Mouse (Mus musculus) left cerebral cortex, adult 9 months (tissue): Measurements from ENCODE around the gene Crym.

ENCODE experiments used
- DNase-seq, 2 experiments: peaks; one replicate each; pipeline ENCODE4 v3.0.0; 2022; ENCODE audit warnings: low spot score in 2 of 2

The Crym gene

GRCm38 (mm10) chr7:120163581-120164251 is 38.2 kb downstream of the Crym start:
- no peak for DNase-seq

DNA sequence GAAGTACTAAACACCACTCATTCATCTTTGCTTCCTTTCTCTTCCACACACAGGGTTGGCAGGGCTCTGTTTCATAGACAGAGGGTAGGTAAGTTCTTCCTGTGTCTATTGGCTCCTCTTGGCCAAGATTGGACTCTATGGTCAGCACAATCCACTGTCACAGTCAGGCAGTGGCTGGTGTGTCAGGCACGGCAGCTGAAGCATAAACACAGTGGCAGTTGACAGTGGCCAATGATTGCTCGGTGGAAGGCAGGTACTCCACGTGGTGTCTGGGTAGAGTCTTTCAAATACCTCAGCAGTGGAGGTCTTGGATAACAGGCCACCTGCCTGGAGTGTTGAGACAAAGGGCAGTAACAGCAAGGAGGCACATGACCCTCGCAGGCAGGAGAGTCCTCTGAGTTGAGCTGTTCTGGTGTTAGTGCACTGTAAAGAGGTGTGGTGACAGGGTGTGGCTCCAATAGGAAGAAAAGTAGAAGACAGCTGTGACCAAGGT is 43.7 kb downstream of the Crym start:
- no peak for DNase-seq

DNA sequence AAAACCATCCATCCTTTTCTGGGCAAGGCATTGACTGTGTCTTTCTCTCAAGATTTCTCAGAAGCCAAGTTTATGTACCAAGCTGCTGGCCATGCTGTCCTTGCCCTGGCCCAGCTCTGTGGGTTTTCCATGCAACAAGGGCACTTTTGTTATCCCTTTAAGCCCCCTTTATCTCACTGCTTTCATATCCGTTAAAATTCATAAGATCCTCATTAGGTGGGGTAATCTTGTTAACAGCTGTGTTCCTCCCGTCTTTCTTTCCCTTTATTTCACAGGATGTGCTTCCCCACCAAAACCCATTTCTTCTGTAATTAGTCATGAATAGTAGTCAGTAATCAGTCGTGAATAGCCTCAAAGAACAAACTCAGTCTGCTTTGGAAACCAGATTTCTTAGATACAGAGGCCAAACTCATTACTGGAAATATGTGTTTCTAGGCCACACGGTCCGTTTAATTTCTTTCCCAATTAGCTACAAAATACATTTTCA is 44.3 kb downstream of the Crym start:
- DNase-seq = no peak

DNA sequence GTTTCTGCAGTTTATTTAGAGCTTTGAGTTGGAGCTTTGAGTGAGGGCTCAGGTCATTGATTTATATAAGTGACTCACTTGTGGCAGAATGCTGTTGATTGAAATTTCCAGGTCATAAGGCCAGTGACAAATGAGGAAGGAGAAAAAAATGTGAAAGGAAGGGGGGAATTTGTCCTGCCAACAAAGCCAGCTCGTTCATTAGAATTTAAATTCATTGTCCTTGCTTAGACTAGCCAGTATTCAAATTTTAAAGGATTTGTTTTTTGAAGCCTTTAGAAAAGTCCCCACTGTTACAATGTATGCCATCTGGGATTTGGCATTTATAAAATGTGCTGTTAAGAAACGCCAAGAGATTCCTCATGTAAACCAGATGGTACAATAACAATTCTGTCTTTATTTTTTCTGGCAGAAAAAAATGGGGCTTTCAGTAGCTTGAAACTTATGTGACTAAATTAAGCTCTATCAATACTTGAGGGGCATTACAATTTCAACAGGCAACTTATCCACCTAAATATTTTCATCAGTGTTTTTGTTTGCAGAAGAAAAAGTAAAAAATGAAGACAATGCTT is 45.0 kb downstream of the Crym start:
- DNase-seq = peak in 1 of 2 experiments; percentile 18

DNA sequence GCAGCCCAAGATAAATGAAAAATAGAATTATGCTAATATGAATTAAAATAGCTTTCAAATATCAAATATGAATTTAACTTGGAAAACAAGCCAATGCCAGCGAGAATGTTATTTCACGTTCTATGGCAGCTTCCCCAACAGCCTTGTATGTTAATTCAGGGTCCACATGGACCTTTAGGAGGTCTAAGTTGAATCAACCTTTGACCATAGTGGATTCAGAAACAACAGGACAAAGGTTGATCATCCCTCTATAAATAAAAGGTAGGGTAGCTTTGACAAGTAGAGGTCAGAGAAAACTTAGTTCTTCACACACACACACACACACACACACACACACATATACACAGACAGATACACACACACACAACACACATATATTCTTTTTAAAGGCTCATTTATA is 51.0 kb downstream of the Crym start:
- DNase-seq = no peak

DNA sequence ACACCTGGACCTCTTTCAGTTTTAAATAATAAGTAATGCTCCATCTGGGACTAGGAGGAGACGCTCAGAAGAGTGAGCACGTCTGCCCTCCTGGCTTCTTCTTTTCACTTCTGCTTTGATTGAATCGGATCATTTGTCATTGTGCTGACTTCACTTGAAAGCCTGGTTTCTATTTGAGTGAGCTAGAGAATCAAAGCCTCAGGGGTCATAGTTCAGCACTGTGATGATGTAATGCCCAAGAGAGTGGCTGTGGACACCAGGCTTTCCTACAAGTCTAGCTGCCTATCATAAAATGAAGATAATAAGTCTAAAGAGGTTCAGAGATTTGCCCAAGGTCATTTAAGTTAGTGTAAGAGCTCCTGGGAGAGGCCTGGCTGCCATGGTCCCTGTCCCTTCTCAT is 51.7 kb downstream of the Crym start:
- no peak for DNase-seq

GRCm38 (mm10) chr7:120145191-120145590 is 56.7 kb downstream of the Crym start, which contains the start of gene Zp2:
Zp2 (minus strand) TSS chr7:120145291.
- DNase-seq = no peak

- no peak for DNase-seq
Measured at GRCm38 (mm10) chr7:120142743-120143142, 59.2 kb downstream of the Crym start.
